Mouse (Mus musculus): Measurements from ENCODE around the gene Hsfy2. TPM values are rescaled to one million over a fixed set of nuclear protein-coding genes. Genes with fewer than 3 reads are reported as not detected.

Gene Hsfy2
- polyA plus RNA-seq, 1 experiment from 2014 or later = not detected

- H3K4me3 ChIP-seq (ENCODE audit: low read depth, low read length) = no peak overlapping the region
- no peak overlapping the region for H3K9ac ChIP-seq (ENCODE audit: low read depth, low read length)
- no peak overlapping the region for H3K27ac ChIP-seq (ENCODE audit: low read length)
- H3K9me3 ChIP-seq (replicated peaks; ENCODE audit: control insufficient read depth, low read length) = no peaks in the 10 kb centered on the region
- H3K27me3 ChIP-seq (ENCODE audit: control insufficient read depth, insufficient read depth, low read depth, low read length) = no peaks in the 10 kb centered on the region
- H3K36me3 ChIP-seq (ENCODE audit: control insufficient read depth, insufficient read depth) = no peaks in the 10 kb centered on the region
- WGBS (ENCODE audit: insufficient replicate concordance) = 62% methylated on average over 7 of the region's 7 CpGs
- no peak for ATAC-seq (ENCODE audit: low read depth)
- H3K4me1 ChIP-seq (ENCODE audit: control insufficient read depth, low read depth, low read length) = no peaks in the 10 kb centered on the region
- H3K4me2 ChIP-seq (ENCODE audit: low read depth, low read length) = no peak overlapping the region
Measured at GRCm38 (mm10) chr1:56626824-56627223, 10.4 kb downstream of the Hsfy2 start.

- Histone ChIP-seq H3K27ac (ENCODE audit: low read length) (no peak overlapping the region), H3K9me3 (replicated peaks; ENCODE audit: control insufficient read depth, low read length) (no peaks in the 10 kb centered on the region), H3K4me2 (ENCODE audit: low read depth, low read length) (no peak overlapping the region), H3K27me3 (ENCODE audit: control insufficient read depth, insufficient read depth, low read depth, low read length) (no peaks in the 10 kb centered on the region), H3K4me3 (ENCODE audit: low read depth, low read length) (no peak overlapping the region), H3K36me3 (ENCODE audit: control insufficient read depth, insufficient read depth) (no peaks in the 10 kb centered on the region), H3K9ac (ENCODE audit: low read depth, low read length) (no peak overlapping the region), H3K4me1 (ENCODE audit: control insufficient read depth, low read depth, low read length) (no peaks in the 10 kb centered on the region)
- ATAC-seq (ENCODE audit: low read depth) = no peak
- WGBS (ENCODE audit: insufficient replicate concordance) = 58% methylated on average over 3 of the region's 3 CpGs
Measured at GRCm38 (mm10) chr1:56624304-56624703, 12.9 kb downstream of the Hsfy2 start.

- Histone ChIP-seq H3K27ac (ENCODE audit: low read length) (no peak overlapping the region), H3K27me3 (ENCODE audit: control insufficient read depth, insufficient read depth, low read depth, low read length) (no peaks in the 10 kb centered on the region), H3K9ac (ENCODE audit: low read depth, low read length) (no peak overlapping the region), H3K4me3 (ENCODE audit: low read depth, low read length) (no peak overlapping the region), H3K9me3 (replicated peaks; ENCODE audit: control insufficient read depth, low read length) (no peaks in the 10 kb centered on the region), H3K36me3 (ENCODE audit: control insufficient read depth, insufficient read depth) (no peaks in the 10 kb centered on the region), H3K4me1 (ENCODE audit: control insufficient read depth, low read depth, low read length) (no peaks in the 10 kb centered on the region), H3K4me2 (ENCODE audit: low read depth, low read length) (no peak overlapping the region)
- ATAC-seq (ENCODE audit: low read depth) = no peak
- WGBS (ENCODE audit: insufficient replicate concordance) = 57% methylated on average over 1 of the region's 1 CpGs
Measured at GRCm38 (mm10) chr1:56612384-56612783, 24.9 kb downstream of the Hsfy2 start.
